Mouse (Mus musculus) midbrain, postnatal 0 days (tissue): ENCODE data around the gene Fndc3b. TPM values are rescaled to one million over a fixed set of nuclear protein-coding genes. Genes with fewer than 3 reads are reported as not detected.
"Not testable (repeated sequence)": the region's sequence is repeated elsewhere in the genome, so short reads cannot be mapped to it uniquely, and the experiment has no call there.

Source experiments
- ATAC-seq: fragments of 200-750 bp; cut with Nextera tagmentation; 2 replicates; pipeline ENCODE4 v1.8.0; 2017; ENCODE audit warnings: moderate number of reproducible peaks, mild to moderate bottlenecking, moderate TSS enrichment, moderate library complexity; ENCODE audit not compliant: low FRiP score
- DNase-seq: peaks from one replicate; pipeline ENCODE4 v3.0.0-alpha.2; 2015; ENCODE audit warnings: low spot score
- H3K27ac ChIP-seq: fragments of 300-500 bp; sonication (generic); 2 replicates; pipeline ENCODE4 v1.5.1; 2014; ENCODE audit warnings: low read depth, mild to moderate bottlenecking, low read length, mixed read lengths
- H3K27me3 ChIP-seq: fragments of 300-500 bp; sonication (generic); 2 replicates; pipeline ENCODE4 v1.6.1; 2014; ENCODE audit warnings: low read length, control low read depth, mixed read lengths; ENCODE audit not compliant: insufficient read depth
- H3K36me3 ChIP-seq: fragments of 300-500 bp; sonication (generic); 2 replicates; pipeline ENCODE4 v1.6.1; 2014; ENCODE audit warnings: low read length, control low read depth, mixed read lengths; ENCODE audit not compliant: insufficient read depth
- H3K4me1 ChIP-seq: fragments of 300-500 bp; sonication (generic); 2 replicates; pipeline ENCODE4 v1.6.1; 2014; ENCODE audit warnings: mild to moderate bottlenecking, control low read depth, antibody characterized with exemption, low read length, mixed read lengths; ENCODE audit not compliant: insufficient read depth
- H3K4me2 ChIP-seq: fragments of 300-500 bp; sonication (generic); 2 replicates; pipeline ENCODE4 v1.6.1; 2014; ENCODE audit warnings: low read depth, mild to moderate bottlenecking, low read length, mixed read lengths; ENCODE audit not compliant: poor library complexity, severe bottlenecking
- H3K4me3 ChIP-seq: fragments of 300-500 bp; sonication (generic); 2 replicates; pipeline ENCODE4 v1.5.1; 2014; ENCODE audit warnings: low read depth, mild to moderate bottlenecking, low read length, moderate library complexity
- H3K9ac ChIP-seq: fragments of 300-500 bp; sonication (generic); replicated peaks from 2 replicates; pipeline ENCODE4 v1.6.1; 2014; ENCODE audit warnings: mild to moderate bottlenecking, low read length, moderate library complexity, mixed read lengths; ENCODE audit not compliant: poor library complexity, severe bottlenecking
- H3K9me3 ChIP-seq: fragments of 300-500 bp; sonication (generic); 2 replicates; pipeline ENCODE4 v1.6.1; 2016; ENCODE audit warnings: low read length, control low read depth
- CTCF ChIP-seq: IDR thresholded peaks from 2 replicates; pipeline ENCODE4 v1.5.1; 2016; ENCODE audit warnings: antibody characterized with exemption, mild to moderate bottlenecking
- WGBS: fragments of 180-500 bp; shearing (Covaris S2); extraction: QIAGEN DNeasy Blood & Tissue Kit; methylation state at CpG from one replicate; pipeline ENCODE4 v1.1.7; 2014; 5-methylcytosine and 5-hydroxymethylcytosine counted together
- polyA plus RNA-seq: library from polyadenylated mRNA; unstranded; fragments of >200 nt; fragmentation: Nextera tagmentation; extraction: Ambion mirVana; gene quantifications from 2 replicates; pipeline ENCODE4 v1.2.1, GENCODE M21; 2015
- total RNA-seq: library from RNA; depleted of rRNA; stranded (reverse); fragments of >200 nt; gene quantifications from 2 replicates; pipeline ENCODE4 v1.2.3, GENCODE M21; 2014

Fndc3b gene
- total and polyA plus RNA-seq, 2 experiments from 2014 or later: 7.6 to 13.4 TPM

DNA sequence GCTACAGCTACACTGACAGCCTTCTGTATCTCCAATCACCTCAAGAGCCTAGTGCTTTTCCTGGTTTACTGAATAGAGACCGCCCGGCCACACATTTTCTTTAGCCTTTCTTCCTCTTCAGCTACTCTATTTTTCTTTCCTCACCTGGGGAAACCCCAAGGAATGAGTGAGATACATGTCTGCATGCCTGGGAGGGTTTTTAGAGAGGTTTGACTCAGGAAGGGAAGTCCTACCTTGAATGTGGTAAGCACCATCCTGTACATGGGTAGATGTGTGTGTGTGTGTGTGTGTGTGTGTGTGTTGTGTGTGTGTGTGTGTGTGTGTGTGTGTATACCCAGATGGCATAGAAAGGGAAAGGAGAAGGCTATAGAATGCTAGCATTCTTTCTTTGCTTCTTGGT lies 299.8 kb downstream of the Fndc3b start:
- Histone ChIP-seq H3K36me3 (no peaks in the 10 kb centered on the region), H3K27me3 (no peaks in the 10 kb centered on the region), H3K9ac (no peak overlapping the region), H3K4me1 (no peaks in the 10 kb centered on the region), H3K9me3 (no peaks in the 10 kb centered on the region), H3K4me3 (no peak overlapping the region), H3K27ac (no peak overlapping the region), H3K4me2 (no peak overlapping the region)
- ATAC-seq (no peak), DNase-seq (no peak)
- TF ChIP-seq CTCF: no peak
- 93% methylated on average over 2 of the region's 2 CpGs for WGBS

DNA sequence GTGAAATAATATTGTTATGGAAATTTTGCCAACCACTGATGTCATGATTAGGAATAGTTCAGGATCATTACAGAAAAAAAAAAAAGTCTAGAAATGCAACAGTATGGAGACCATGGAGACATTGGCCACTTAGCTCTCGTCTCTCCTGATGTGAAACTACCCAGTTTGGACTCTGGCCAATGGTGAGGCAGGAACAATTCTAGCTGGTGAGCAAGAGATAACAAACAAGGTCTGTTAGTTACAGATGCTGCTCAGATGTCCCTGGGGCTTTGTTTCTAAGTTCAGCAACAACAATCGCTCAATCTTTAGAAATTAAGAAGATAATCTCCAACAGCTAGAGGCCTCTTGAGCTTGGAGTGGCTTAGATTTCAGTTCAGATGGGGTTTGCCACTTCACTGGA lies 302.5 kb downstream of the Fndc3b start:
- H3K27ac ChIP-seq: no peak overlapping the region
- DNase-seq: peak; percentile 17

DNA sequence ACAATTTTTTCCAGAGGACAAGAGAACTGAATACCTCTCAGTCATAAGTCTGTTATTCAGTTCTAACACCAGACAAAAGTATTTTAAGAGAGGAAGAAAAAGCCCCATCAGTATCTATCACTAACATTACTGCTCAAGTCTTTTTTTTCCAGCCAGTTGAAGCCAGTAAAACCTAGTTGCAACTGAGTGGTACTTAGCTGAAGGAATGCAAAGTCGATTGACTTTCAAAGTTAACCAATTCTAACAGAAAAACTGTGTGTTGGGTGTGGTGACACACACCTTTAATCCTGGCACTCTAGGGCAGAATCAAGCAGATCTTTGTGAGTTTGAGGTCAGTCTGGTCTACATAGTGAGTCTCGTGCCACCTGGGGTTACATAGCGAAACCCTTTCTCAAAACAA lies 304.7 kb downstream of the Fndc3b start:
- no peak for DNase-seq
- no peak overlapping the region for H3K4me3 ChIP-seq
- no peak overlapping the region for H3K4me2 ChIP-seq
- TF ChIP-seq CTCF: no peak
- H3K9me3 ChIP-seq: no peaks in the 10 kb centered on the region
- no peak overlapping the region for H3K9ac ChIP-seq
- H3K4me1 ChIP-seq: no peaks in the 10 kb centered on the region
- H3K36me3 ChIP-seq: no peaks in the 10 kb centered on the region
- 87% methylated on average over 3 of the region's 3 CpGs for WGBS
- H3K27me3 ChIP-seq: no peaks in the 10 kb centered on the region
- no peak for ATAC-seq
- H3K27ac ChIP-seq: no peak overlapping the region

More for the DNA sequence above, 302.5 kb downstream of the Fndc3b start:
- no peak overlapping the region for H3K4me2 ChIP-seq
- no peak for ATAC-seq
- 71% methylated on average over 2 of the region's 2 CpGs for WGBS
- no peak overlapping the region for H3K4me3 ChIP-seq
- no peaks in the 10 kb centered on the region for H3K4me1 ChIP-seq
- no peak for TF ChIP-seq CTCF
- no peaks in the 10 kb centered on the region for H3K9me3 ChIP-seq
- H3K27me3 ChIP-seq: no peaks in the 10 kb centered on the region
- no peak overlapping the region for H3K9ac ChIP-seq
- no peaks in the 10 kb centered on the region for H3K36me3 ChIP-seq

DNA sequence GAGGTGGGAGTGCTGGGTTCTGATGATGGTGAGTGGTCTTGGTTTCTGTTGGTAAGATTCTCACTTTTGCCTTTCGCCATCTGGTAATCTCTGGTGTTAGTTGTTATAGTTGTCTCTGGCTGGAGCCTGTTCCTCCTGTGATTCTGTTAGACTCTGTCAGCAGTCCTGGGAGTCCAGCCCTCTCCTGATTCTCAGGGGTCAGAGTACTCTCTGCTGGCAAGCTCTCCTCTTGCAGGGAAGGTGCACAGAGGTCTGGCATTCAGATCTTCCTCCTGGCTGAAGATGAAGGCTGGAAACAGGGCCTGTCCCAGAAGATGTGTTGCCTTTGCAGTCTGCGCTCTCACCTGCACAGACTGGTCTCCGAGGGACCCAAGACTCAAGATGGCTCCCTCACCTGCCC lies 310.1 kb downstream of the Fndc3b start:
- not testable (repeated sequence) for DNase-seq, H3K36me3 ChIP-seq, ATAC-seq, H3K4me2 ChIP-seq, H3K9ac ChIP-seq, H3K4me1 ChIP-seq, H3K27me3 ChIP-seq, H3K27ac ChIP-seq, H3K9me3 ChIP-seq, H3K4me3 ChIP-seq
- WGBS: 95% methylated on average over 3 of the region's 3 CpGs

DNA sequence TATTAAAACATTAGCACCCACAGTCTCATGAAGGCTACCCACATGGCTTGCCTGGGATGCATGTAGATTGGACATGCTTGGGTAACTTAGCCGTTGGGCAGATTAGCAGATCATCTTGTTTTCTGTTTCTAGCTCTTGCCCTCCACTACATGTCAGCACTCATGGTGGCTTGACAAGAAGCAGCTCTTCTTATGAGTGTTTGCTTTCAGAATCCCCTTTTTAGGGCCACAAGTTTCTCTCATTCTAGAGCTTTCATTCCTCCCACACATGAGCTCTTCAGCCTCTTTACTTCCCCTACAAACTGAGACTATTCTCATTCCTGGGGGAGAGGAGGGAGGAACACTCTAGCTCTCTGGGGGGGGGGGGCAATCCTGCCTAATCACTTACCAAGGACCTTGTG lies 321.2 kb downstream of the Fndc3b start:
- H3K9ac ChIP-seq: no peak overlapping the region
- DNase-seq (no peak), ATAC-seq (no peak)
- H3K9me3 ChIP-seq: no peaks in the 10 kb centered on the region
- H3K27ac ChIP-seq: no peak overlapping the region
- H3K4me1 ChIP-seq: no peaks in the 10 kb centered on the region
- H3K36me3 ChIP-seq: no peaks in the 10 kb centered on the region
- no peak overlapping the region for H3K4me3 ChIP-seq
- no peak for TF ChIP-seq CTCF
- H3K4me2 ChIP-seq: no peak overlapping the region
- H3K27me3 ChIP-seq: no peaks in the 10 kb centered on the region
- WGBS: 74% methylated on average over 1 of the region's 1 CpGs

DNA sequence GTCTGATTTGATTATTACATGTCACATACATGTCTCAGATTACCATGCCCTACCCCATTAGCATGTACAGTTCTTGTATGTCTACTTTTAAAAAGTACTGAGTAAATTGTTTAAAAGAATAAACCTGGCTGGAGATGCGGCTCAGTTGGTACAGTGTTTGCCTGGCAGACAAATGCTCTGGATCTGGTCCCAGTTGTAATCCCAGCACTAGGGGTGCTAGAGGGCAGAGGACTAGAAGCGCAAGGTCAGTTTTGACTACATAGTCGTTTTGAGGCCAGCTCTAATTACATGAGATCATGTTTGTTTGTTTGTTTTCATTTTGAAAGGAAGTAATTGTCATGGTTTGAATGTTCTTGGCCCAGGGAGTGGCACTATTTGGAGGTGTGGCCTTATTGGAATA lies 326.3 kb downstream of the Fndc3b start:
- no peak overlapping the region for H3K4me3 ChIP-seq
- no peaks in the 10 kb centered on the region for H3K4me1 ChIP-seq
- no peak overlapping the region for H3K9ac ChIP-seq
- no peaks in the 10 kb centered on the region for H3K9me3 ChIP-seq
- 73% methylated on average over 3 of the region's 3 CpGs for WGBS
- DNase-seq (no peak), ATAC-seq (no peak)
- no peaks in the 10 kb centered on the region for H3K27me3 ChIP-seq
- no peaks in the 10 kb centered on the region for H3K36me3 ChIP-seq
- TF ChIP-seq CTCF: no peak
- H3K4me2 ChIP-seq: no peak overlapping the region
- no peak overlapping the region for H3K27ac ChIP-seq

DNA sequence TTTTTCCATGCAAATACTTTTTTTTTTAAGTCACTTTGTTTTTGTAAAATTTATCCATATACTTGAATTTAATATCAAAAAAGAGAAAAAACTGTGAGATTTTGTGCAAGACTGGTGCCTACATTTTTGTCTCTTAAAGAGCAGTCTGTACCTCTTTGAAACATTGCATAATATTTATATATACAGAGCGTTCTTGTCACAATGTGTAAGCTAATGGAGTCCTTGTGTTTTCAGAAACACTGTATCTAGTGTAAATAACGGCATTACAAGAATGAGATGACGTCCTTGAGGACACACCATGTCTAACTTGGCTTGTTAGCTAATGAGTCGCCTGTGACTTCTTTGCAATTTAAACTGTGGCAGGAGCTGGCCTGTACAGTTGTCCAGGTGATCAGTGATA lies 333.2 kb downstream of the Fndc3b start:
- Histone ChIP-seq H3K4me2 (no peak overlapping the region), H3K9ac (no peak overlapping the region), H3K9me3 (no peaks in the 10 kb centered on the region), H3K27me3 (0 out of 2 replicates have a peak, but pooled peaks cover 4% of the 10 kb centered on the region), H3K27ac (no peak overlapping the region), H3K4me3 (no peak overlapping the region), H3K4me1 (no peaks in the 10 kb centered on the region), H3K36me3 (no peaks in the 10 kb centered on the region)
- 78% methylated on average over 4 of the region's 4 CpGs for WGBS
- DNase-seq: no peak
- TF ChIP-seq CTCF: no peak
- ATAC-seq: no peak
